Mouse (Mus musculus) MEL (cell line): ENCODE measurements around the gene Spata31.

Experiments used
- CHD1 ChIP-seq: IDR thresholded peaks from 2 replicates; pipeline ENCODE4 v1.6.1; 2012; ENCODE audit warnings: low read depth, mild to moderate bottlenecking, inconsistent platforms, low read length, improper control_type of control experiment
- CTCF ChIP-seq, 3 experiments: IDR thresholded peaks in 2 of 3; conservative IDR thresholded peaks in 1 of 3; 2 replicates each; pipeline ENCODE4 v1.5.1; 2011 to 2012; ENCODE audit warnings: low read length in 3 of 3, low read depth in 2 of 3, mild to moderate bottlenecking in 2 of 3, improper control_type of control experiment in 1 of 3, inconsistent platforms in 1 of 3, mixed read lengths in 1 of 3, moderate library complexity in 1 of 3; ENCODE audit not compliant: control insufficient read depth in 1 of 3, insufficient read depth in 1 of 3, poor library complexity in 1 of 3, severe bottlenecking in 1 of 3
- HCFC1 ChIP-seq: IDR thresholded peaks from 2 replicates; pipeline ENCODE4 v1.6.1; 2012; ENCODE audit warnings: low read depth, mild to moderate bottlenecking, inconsistent platforms, low read length, improper control_type of control experiment, moderate library complexity
- MAFK ChIP-seq: IDR thresholded peaks from 2 replicates; pipeline ENCODE4 v1.6.1; 2011; ENCODE audit warnings: low read depth, mild to moderate bottlenecking, low read length, improper control_type of control experiment, borderline replicate concordance
- MAX ChIP-seq: IDR thresholded peaks from 2 replicates; pipeline ENCODE4 v1.6.1; 2011; ENCODE audit warnings: low read length, improper control_type of control experiment
- POLR2A ChIP-seq, 2 experiments: IDR thresholded peaks; 2 replicates each; pipeline ENCODE4 v1.6.1; 2011 to 2012; ENCODE audit warnings: low read length in 2 of 2, mild to moderate bottlenecking in 2 of 2, control low read depth in 1 of 2, improper control_type of control experiment in 1 of 2, low read depth in 1 of 2, moderate library complexity in 1 of 2; ENCODE audit not compliant: control insufficient read depth in 1 of 2, insufficient read depth in 1 of 2, poor library complexity in 1 of 2
- SIN3A ChIP-seq: IDR thresholded peaks from 2 replicates; pipeline ENCODE4 v1.6.1; 2012; ENCODE audit warnings: low read length, improper control_type of control experiment, inconsistent platforms
- TAL1 ChIP-seq: IDR thresholded peaks from 2 replicates; pipeline ENCODE4 v1.6.1; 2012; ENCODE audit warnings: mild to moderate bottlenecking, inconsistent platforms, low read length, moderate library complexity, mixed read lengths

GRCm38 (mm10) chr13:64917191-64917590 is at the start of gene Spata31:
- TF ChIP-seq CTCF (IDR thresholded peaks at IDR 0.05 in 2 of 3, conservative IDR thresholded peaks at IDR 0.05 in 1 of 3; ENCODE audit: control insufficient read depth in 1 of 3, insufficient read depth in 1 of 3, low read depth in 2 of 3, low read length in 3 of 3, poor library complexity in 1 of 3, severe bottlenecking in 1 of 3) (no peak), POLR2A (IDR thresholded peaks at IDR 0.05; ENCODE audit: control insufficient read depth in 1 of 2, insufficient read depth in 1 of 2, low read depth in 1 of 2, low read length in 2 of 2, poor library complexity in 1 of 2) (no peak), TAL1 (no peak), HCFC1 (no peak), MAX (no peak), SIN3A (no peak), MAFK (no peak), CHD1 (no peak)
